Mouse (Mus musculus) hindbrain, embryonic 15.5 days (tissue): ENCODE measurements around the gene Frmd4b. TPM values are rescaled to one million over a fixed set of nuclear protein-coding genes. Genes with fewer than 3 reads are reported as not detected.

Experiments
- ATAC-seq: fragments of 200-750 bp; cut with Nextera tagmentation; 2 replicates; pipeline ENCODE4 v1.8.0; 2017; ENCODE audit warnings: low read depth, moderate number of reproducible peaks, moderate TSS enrichment; ENCODE audit not compliant: low FRiP score
- H3K27ac ChIP-seq: fragments of 300-500 bp; sonication (generic); replicated peaks from 2 replicates; pipeline ENCODE4 v1.5.1; 2015; ENCODE audit warnings: mild to moderate bottlenecking, inconsistent platforms
- H3K27me3 ChIP-seq: fragments of 300-500 bp; sonication (generic); 2 replicates; pipeline ENCODE4 v1.6.1; 2015; ENCODE audit warnings: control low read depth, inconsistent platforms
- H3K36me3 ChIP-seq: fragments of 300-500 bp; sonication (generic); 2 replicates; pipeline ENCODE4 v1.6.1; 2015; ENCODE audit warnings: control low read depth, inconsistent platforms
- H3K4me1 ChIP-seq: fragments of 300-500 bp; sonication (generic); replicated peaks from 2 replicates; pipeline ENCODE4 v1.6.1; 2015; ENCODE audit warnings: control low read depth, inconsistent platforms
- H3K4me2 ChIP-seq: fragments of 300-500 bp; sonication (generic); 2 replicates; pipeline ENCODE4 v1.6.1; 2015; ENCODE audit warnings: moderate library complexity, mild to moderate bottlenecking, inconsistent platforms
- H3K4me3 ChIP-seq: fragments of 300-500 bp; sonication (generic); 2 replicates; pipeline ENCODE4 v1.5.1; 2015; ENCODE audit warnings: mild to moderate bottlenecking, inconsistent platforms
- H3K9ac ChIP-seq: fragments of 300-500 bp; sonication (generic); 2 replicates; pipeline ENCODE4 v1.6.1; 2015; ENCODE audit warnings: inconsistent platforms
- H3K9me3 ChIP-seq: fragments of 300-500 bp; sonication (generic); 2 replicates; pipeline ENCODE4 v1.6.1; 2016; ENCODE audit warnings: control low read depth, inconsistent platforms
- WGBS: fragments of 180-500 bp; shearing (Covaris S2); methylation state at CpG from one replicate; pipeline ENCODE4 v1.1.7; 2015; 5-methylcytosine and 5-hydroxymethylcytosine counted together
- polyA plus RNA-seq: library from polyadenylated mRNA; unstranded; fragments of >200 nt; fragmentation: Nextera tagmentation; extraction: Ambion mirVana; gene quantifications from 2 replicates; pipeline ENCODE4 v1.2.1, GENCODE M21; 2015

Gene Frmd4b
- polyA plus RNA-seq, 1 experiment from 2014 or later = 22.7 TPM

DNA sequence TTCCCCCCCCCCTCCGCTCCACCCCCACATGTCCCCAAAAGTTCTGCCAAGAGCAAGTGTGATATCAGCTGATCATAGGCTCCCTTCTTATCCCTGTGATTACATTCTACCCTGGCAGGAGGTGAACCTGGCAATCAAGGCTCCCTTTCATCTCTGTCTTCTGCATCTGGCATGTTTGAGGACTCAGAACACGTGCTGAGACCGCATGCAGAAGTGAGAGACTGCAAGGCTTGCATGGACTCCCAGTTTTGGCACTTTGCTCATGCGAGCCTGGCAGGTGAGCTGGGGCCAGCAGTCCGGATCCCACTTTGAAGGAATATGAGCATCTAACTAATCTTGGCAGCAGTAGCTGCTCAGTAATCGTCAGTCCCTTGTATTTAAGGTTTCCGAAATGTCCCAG is 39.1 kb downstream of the Frmd4b start:
- Histone ChIP-seq H3K27me3 (no peaks in the 10 kb centered on the region), H3K4me1 (peaks cover 30% of the 10 kb centered on the region), H3K27ac (no peak overlapping the region), H3K9me3 (no peaks in the 10 kb centered on the region), H3K9ac (no peak overlapping the region), H3K4me3 (no peak overlapping the region), H3K36me3 (no peaks in the 10 kb centered on the region), H3K4me2 (no peak overlapping the region)
- peak; percentile 40; the same call in 1 of the 2 replicates for ATAC-seq
- 76% methylated on average over 7 of the region's 7 CpGs for WGBS

- Histone ChIP-seq H3K4me3 (no peak overlapping the region), H3K4me1 (peaks cover 23% of the 10 kb centered on the region), H3K9ac (no peak overlapping the region), H3K27me3 (no peaks in the 10 kb centered on the region), H3K36me3 (no peaks in the 10 kb centered on the region), H3K27ac (no peak overlapping the region; the same call in 1 of the 2 replicates), H3K4me2 (no peak overlapping the region), H3K9me3 (no peaks in the 10 kb centered on the region)
- no peak for ATAC-seq
- WGBS = 44% methylated on average over 4 of the region's 4 CpGs
Observed at GRCm38 (mm10) chr6:97577349-97577748, 40.0 kb downstream of the Frmd4b start.

DNA sequence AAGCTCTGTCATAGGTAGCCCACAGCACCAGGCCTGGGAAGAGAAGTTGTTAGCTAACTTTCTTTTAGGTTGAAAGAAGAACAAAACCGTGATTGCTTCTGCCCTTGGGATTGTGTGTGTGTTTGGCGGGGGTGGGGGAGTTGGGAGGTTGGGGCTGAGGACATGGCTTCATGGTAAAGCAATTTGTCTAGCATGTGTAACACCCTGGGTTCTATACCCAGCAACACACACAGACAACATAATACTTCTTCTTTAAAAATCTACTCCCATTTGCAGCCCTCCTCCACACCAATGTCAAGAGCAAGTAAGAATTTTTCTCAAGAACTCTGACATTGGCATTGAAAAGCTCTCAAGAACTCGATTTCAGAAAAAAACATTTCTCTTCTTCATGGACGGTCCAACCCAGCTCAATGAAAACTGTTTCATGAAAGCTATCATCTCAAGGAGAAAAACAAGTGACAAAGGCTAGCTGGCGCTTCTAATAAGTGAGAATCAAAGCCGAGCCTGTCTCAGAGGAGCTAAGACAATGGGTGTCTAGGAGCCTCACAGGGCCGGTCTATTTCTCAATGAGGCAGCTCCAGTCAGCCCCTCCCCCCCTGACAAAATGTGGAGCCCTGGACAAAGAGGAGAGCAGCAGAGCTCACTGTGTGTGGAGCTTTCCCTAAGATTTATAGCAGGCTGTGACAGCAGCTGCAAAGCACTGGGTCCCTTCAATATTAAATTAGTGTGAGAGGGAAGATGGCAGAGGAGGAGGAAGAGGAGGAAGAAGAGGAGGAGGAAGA is 40.6 kb downstream of the Frmd4b start:
- Histone ChIP-seq H3K4me1 (peaks cover 23% of the 10 kb centered on the region), H3K9me3 (no peaks in the 10 kb centered on the region), H3K27me3 (no peaks in the 10 kb centered on the region), H3K9ac (no peak overlapping the region), H3K4me2 (no peak overlapping the region), H3K4me3 (no peak overlapping the region), H3K27ac (peak overlapping the region; percentile 41; the same call in 1 of the 2 replicates), H3K36me3 (no peaks in the 10 kb centered on the region)
- peak; percentile 80 for ATAC-seq
- whole genome bisulfite sequencing = 19% methylated on average over 7 of the region's 7 CpGs

GRCm38 (mm10) chr6:97576096-97576495 is 41.2 kb downstream of the Frmd4b start:
- Histone ChIP-seq H3K9me3 (no peaks in the 10 kb centered on the region), H3K9ac (no peak overlapping the region), H3K36me3 (no peaks in the 10 kb centered on the region), H3K4me3 (no peak overlapping the region), H3K27me3 (no peaks in the 10 kb centered on the region), H3K4me2 (no peak overlapping the region), H3K4me1 (peaks cover 23% of the 10 kb centered on the region), H3K27ac (no peak overlapping the region)
- 49% methylated on average over 7 of the region's 7 CpGs for WGBS
- ATAC-seq = no peak

- Histone ChIP-seq H3K36me3 (no peaks in the 10 kb centered on the region), H3K4me1 (peaks cover 23% of the 10 kb centered on the region), H3K4me2 (no peak overlapping the region), H3K9me3 (no peaks in the 10 kb centered on the region), H3K27me3 (no peaks in the 10 kb centered on the region), H3K27ac (no peak overlapping the region), H3K9ac (no peak overlapping the region), H3K4me3 (no peak overlapping the region)
- WGBS = 90% methylated on average over 5 of the region's 5 CpGs
- ATAC-seq = no peak
Observed at GRCm38 (mm10) chr6:97574973-97575372, 42.4 kb downstream of the Frmd4b start.

DNA sequence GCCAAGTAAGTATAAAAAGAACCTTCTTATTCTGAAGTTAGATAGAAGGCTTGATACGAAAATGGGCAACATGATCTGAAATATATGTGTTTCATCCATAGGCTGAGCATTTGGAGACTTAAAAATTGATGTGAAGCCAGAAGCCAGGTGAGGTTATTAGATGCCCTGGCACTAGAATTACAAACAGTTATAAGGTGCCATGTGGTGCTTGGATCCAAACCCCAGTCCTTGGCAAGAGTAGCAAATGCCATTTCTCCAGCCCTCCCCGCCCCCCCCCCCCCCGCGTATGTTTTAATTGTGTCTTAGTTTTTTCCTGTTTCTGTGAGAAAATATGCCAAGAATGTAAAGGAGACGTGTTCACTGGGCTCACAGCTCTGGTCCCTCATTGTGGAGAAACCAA is 45.1 kb downstream of the Frmd4b start:
- Histone ChIP-seq H3K27ac (no peak overlapping the region), H3K4me3 (no peak overlapping the region), H3K27me3 (no peaks in the 10 kb centered on the region), H3K4me1 (peaks cover 8% of the 10 kb centered on the region), H3K4me2 (no peak overlapping the region), H3K36me3 (no peaks in the 10 kb centered on the region), H3K9ac (no peak overlapping the region), H3K9me3 (no peaks in the 10 kb centered on the region)
- WGBS = 85% methylated on average over 5 of the region's 5 CpGs
- ATAC-seq = no peak

DNA sequence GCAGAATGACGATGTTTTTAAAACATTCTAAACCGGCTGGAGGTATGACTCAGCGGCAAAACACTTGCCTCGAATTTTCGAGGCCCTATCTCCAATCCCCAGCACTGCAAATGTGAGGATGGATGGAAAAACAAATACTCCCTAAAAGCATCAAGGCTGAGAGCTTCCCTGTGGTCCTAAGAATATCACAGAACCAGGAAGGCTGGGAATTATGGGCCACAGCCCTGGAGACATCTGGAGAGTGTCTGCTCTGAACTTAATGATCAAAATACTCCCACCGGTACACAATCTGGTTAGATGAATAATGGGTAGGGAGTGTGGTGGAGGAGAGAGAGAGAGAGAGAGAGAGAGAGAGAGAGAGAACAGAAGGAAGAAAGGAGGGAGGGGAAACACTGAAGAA is 48.8 kb downstream of the Frmd4b start:
- no peak overlapping the region for H3K27ac ChIP-seq
- WGBS = 73% methylated on average over 6 of the region's 6 CpGs
- H3K27me3 ChIP-seq = no peaks in the 10 kb centered on the region
- H3K36me3 ChIP-seq = no peaks in the 10 kb centered on the region
- no peak overlapping the region for H3K9ac ChIP-seq
- ATAC-seq = no peak
- no peak overlapping the region for H3K4me2 ChIP-seq
- H3K4me3 ChIP-seq = no peak overlapping the region
- H3K4me1 ChIP-seq = peaks cover 14% of the 10 kb centered on the region
- H3K9me3 ChIP-seq = no peaks in the 10 kb centered on the region

DNA sequence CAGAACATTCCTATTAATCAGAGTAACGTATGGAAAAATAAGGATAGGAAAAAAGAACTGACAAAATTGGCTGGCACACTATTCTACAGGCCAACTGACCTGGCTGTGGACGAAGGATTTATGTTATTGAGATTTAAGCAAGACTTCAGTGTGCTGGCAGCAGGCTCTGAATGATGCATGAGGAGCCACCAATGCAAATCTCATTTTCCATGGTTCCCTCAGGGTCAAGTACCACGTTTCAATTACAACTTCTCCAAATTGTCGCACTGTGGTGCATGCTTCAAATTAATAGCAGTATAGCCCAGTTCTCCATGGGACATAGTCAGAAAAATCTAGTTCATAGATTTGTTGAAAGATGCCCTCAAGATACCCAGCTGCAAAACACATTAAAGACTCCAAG is 50.6 kb downstream of the Frmd4b start:
- Histone ChIP-seq H3K36me3 (no peaks in the 10 kb centered on the region), H3K9me3 (no peaks in the 10 kb centered on the region), H3K4me2 (no peak overlapping the region), H3K27ac (no peak overlapping the region), H3K9ac (no peak overlapping the region), H3K4me3 (no peak overlapping the region), H3K4me1 (peaks cover 14% of the 10 kb centered on the region), H3K27me3 (no peaks in the 10 kb centered on the region)
- 31% methylated on average over 4 of the region's 4 CpGs for WGBS
- ATAC-seq = no peak

- H3K9ac ChIP-seq = no peak overlapping the region
- peaks cover 38% of the 10 kb centered on the region for H3K4me1 ChIP-seq
- H3K27ac ChIP-seq = no peak overlapping the region
- H3K4me3 ChIP-seq = no peak overlapping the region
- no peak overlapping the region for H3K4me2 ChIP-seq
- 68% methylated on average over 8 of the region's 8 CpGs for WGBS
- H3K27me3 ChIP-seq = no peaks in the 10 kb centered on the region
- H3K9me3 ChIP-seq = no peaks in the 10 kb centered on the region
- ATAC-seq = no peak
- no peaks in the 10 kb centered on the region for H3K36me3 ChIP-seq
Observed at GRCm38 (mm10) chr6:97557147-97557546, 60.2 kb downstream of the Frmd4b start.

DNA sequence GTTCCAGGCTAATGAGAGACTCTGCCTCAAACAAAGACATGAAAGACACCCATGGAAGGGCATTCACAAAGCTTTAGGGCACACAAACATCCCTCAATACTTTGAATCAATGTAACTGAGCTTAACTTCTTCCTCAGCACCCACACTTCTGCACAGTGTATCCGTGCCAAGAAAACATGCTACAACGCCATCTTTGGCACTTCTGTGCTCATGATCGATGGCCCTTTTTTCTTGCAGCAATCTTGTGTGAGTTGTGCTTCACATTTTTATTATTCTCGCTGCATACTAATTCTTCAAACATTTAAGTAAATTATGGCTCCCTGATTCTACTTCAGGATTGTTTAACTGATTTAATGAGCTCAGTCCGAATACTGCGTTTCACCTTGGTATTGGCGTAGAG is 61.7 kb downstream of the Frmd4b start:
- 90% methylated on average over 7 of the region's 7 CpGs for WGBS
- Histone ChIP-seq H3K4me2 (no peak overlapping the region), H3K4me1 (peaks cover 50% of the 10 kb centered on the region), H3K27me3 (no peaks in the 10 kb centered on the region), H3K9me3 (no peaks in the 10 kb centered on the region), H3K4me3 (no peak overlapping the region), H3K27ac (no peak overlapping the region), H3K36me3 (no peaks in the 10 kb centered on the region), H3K9ac (no peak overlapping the region)
- ATAC-seq = no peak

DNA sequence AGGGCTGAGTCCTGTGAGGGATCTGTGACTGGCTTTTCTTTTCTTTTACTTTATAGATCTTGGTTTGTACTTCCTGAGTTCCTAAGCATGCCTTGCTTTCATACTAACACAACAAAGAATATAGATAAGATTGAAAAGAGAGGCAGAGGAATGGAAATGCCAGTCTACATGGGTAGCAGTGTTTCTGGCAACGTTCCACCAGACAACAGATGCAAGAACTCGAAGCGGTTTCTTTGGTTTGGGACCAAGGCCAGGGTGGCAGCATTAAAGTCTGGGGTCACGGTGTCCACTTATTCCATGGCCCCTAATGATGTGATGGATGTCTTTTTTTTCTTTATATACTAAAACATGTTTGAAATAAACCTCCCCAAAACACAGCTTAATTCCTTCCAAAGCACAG is 63.9 kb downstream of the Frmd4b start:
- Histone ChIP-seq H3K4me1 (peaks cover 65% of the 10 kb centered on the region), H3K4me2 (no peak overlapping the region)

GRCm38 (mm10) chr6:97552573-97552972 is 64.8 kb downstream of the Frmd4b start:
- no peak overlapping the region for H3K9ac ChIP-seq
- H3K36me3 ChIP-seq = no peaks in the 10 kb centered on the region
- H3K9me3 ChIP-seq = no peaks in the 10 kb centered on the region
- peaks cover 65% of the 10 kb centered on the region for H3K4me1 ChIP-seq
- H3K27ac ChIP-seq = peak overlapping the region; percentile 66
- ATAC-seq = no peak
- H3K4me2 ChIP-seq = no peak overlapping the region
- 48% methylated on average over 3 of the region's 3 CpGs for WGBS
- H3K27me3 ChIP-seq = no peaks in the 10 kb centered on the region
- H3K4me3 ChIP-seq = no peak overlapping the region

More for the DNA sequence above, 63.9 kb downstream of the Frmd4b start:
- Histone ChIP-seq H3K27ac (peak overlapping the region; percentile 66; the same call in 1 of the 2 replicates), H3K36me3 (no peaks in the 10 kb centered on the region), H3K9me3 (no peaks in the 10 kb centered on the region), H3K27me3 (no peaks in the 10 kb centered on the region), H3K4me3 (no peak overlapping the region), H3K9ac (no peak overlapping the region)
- 43% methylated on average over 4 of the region's 4 CpGs for WGBS
- ATAC-seq = no peak

GRCm38 (mm10) chr6:97551884-97552283 is 65.5 kb downstream of the Frmd4b start:
- H3K9ac ChIP-seq = no peak overlapping the region
- H3K9me3 ChIP-seq = no peaks in the 10 kb centered on the region
- peaks cover 60% of the 10 kb centered on the region for H3K4me1 ChIP-seq
- no peaks in the 10 kb centered on the region for H3K36me3 ChIP-seq
- no peaks in the 10 kb centered on the region for H3K27me3 ChIP-seq
- H3K4me2 ChIP-seq = no peak overlapping the region
- peak overlapping the region; percentile 66 for H3K27ac ChIP-seq
- WGBS = 34% methylated on average over 8 of the region's 8 CpGs
- no peak for ATAC-seq
- no peak overlapping the region for H3K4me3 ChIP-seq
